Mouse (Mus musculus): ENCODE measurements at regions not wholly inside any gene's neighbourhood (a gene's known extent, or its start where the extent isn't known, plus 50 kb on each side); places are given as distances from the start of the nearest gene placed in this dataset.

- no peak for DNase-seq
Measured at GRCm38 (mm10) chr15:15443271-15443670, 1285.3 kb upstream of the Cdh9 start.

- no peak for DNase-seq
Measured at GRCm38 (mm10) chr15:15477702-15478101, 1250.9 kb upstream of the Cdh9 start.

GRCm38 (mm10) chr15:15500276-15500675 lies 1228.3 kb upstream of the Cdh9 start:
- DNase-seq = no peak

GRCm38 (mm10) chr15:15538944-15539343 lies 1189.6 kb upstream of the Cdh9 start:
- DNase-seq = no peak

- DNase-seq = no peak
Measured at GRCm38 (mm10) chr15:15559148-15559752, 1169.3 kb upstream of the Cdh9 start.

GRCm38 (mm10) chr15:15582300-15582880 lies 1146.2 kb upstream of the Cdh9 start:
- DNase-seq = no peak

GRCm38 (mm10) chr15:15617976-15618375 lies 1110.6 kb upstream of the Cdh9 start:
- no peak for DNase-seq

- no peak for DNase-seq
Measured at GRCm38 (mm10) chr15:15629304-15629703, 1099.3 kb upstream of the Cdh9 start.

GRCm38 (mm10) chr15:15630283-15630682 lies 1098.3 kb upstream of the Cdh9 start:
- DNase-seq = peak in 1 of 2 experiments; percentile 12

- DNase-seq = no peak
Measured at GRCm38 (mm10) chr15:15637130-15637529, 1091.4 kb upstream of the Cdh9 start.

GRCm38 (mm10) chr15:15648734-15649133 lies 1079.8 kb upstream of the Cdh9 start:
- DNase-seq = no peak

- no peak for DNase-seq
Measured at GRCm38 (mm10) chr15:15666744-15667143, 1061.8 kb upstream of the Cdh9 start.

GRCm38 (mm10) chr15:15692713-15693112 lies 1035.8 kb upstream of the Cdh9 start:
- DNase-seq = no peak

- DNase-seq = no peak
Measured at GRCm38 (mm10) chr15:15716694-15717093, 1011.9 kb upstream of the Cdh9 start.

GRCm38 (mm10) chr15:15741987-15742386 lies 986.6 kb upstream of the Cdh9 start:
- no peak for DNase-seq

- no peak for DNase-seq
Measured at GRCm38 (mm10) chr15:15743011-15743410, 985.5 kb upstream of the Cdh9 start.

All from lung, postnatal 4 days (tissue).